Mouse (Mus musculus) stomach, embryonic 14.5 days (tissue): ENCODE results near the gene Klhl24. TPM values are rescaled to one million over a fixed set of nuclear protein-coding genes. Genes with fewer than 3 reads are reported as not detected.

Experiments
- ATAC-seq: fragments of 200-750 bp; cut with Nextera tagmentation; 2 replicates; pipeline ENCODE4 v1.8.0; 2017; ENCODE audit warnings: low read depth, moderate TSS enrichment; ENCODE audit not compliant: insufficient number of reproducible peaks, insufficient read depth, low FRiP score
- H3K27ac ChIP-seq: fragments of 300-500 bp; sonication (generic); 2 replicates; pipeline ENCODE4 v1.5.1; 2014; ENCODE audit warnings: mild to moderate bottlenecking, low read length, moderate library complexity, mixed read lengths
- H3K27me3 ChIP-seq: fragments of 300-500 bp; sonication (generic); 2 replicates; pipeline ENCODE4 v1.6.1; 2014; ENCODE audit warnings: low read length, control low read depth, mixed read lengths; ENCODE audit not compliant: control insufficient read depth, insufficient read depth
- H3K36me3 ChIP-seq: fragments of 300-500 bp; sonication (generic); 2 replicates; pipeline ENCODE4 v1.6.1; 2014; ENCODE audit warnings: mild to moderate bottlenecking, control low read depth, low read length, moderate library complexity, mixed read lengths; ENCODE audit not compliant: control insufficient read depth, insufficient read depth
- H3K4me1 ChIP-seq: fragments of 300-500 bp; sonication (generic); 2 replicates; pipeline ENCODE4 v1.6.1; 2014; ENCODE audit warnings: low read length, control low read depth, mixed read lengths; ENCODE audit not compliant: control insufficient read depth, insufficient read depth
- H3K4me2 ChIP-seq: fragments of 300-500 bp; sonication (generic); replicated peaks from 2 replicates; pipeline ENCODE4 v1.6.1; 2014; ENCODE audit warnings: low read depth, low read length, control low read depth
- H3K4me3 ChIP-seq: fragments of 300-500 bp; sonication (generic); 2 replicates; pipeline ENCODE4 v1.5.1; 2014; ENCODE audit warnings: low read depth, low read length, control low read depth
- H3K9ac ChIP-seq: fragments of 300-500 bp; sonication (generic); replicated peaks from 2 replicates; pipeline ENCODE4 v1.6.1; 2014; ENCODE audit warnings: low read depth, mild to moderate bottlenecking, control low read depth, low read length, moderate library complexity, mixed read lengths
- H3K9me3 ChIP-seq: fragments of 300-500 bp; sonication (generic); 2 replicates; pipeline ENCODE4 v1.6.1; 2016; ENCODE audit warnings: low read depth, low read length, control low read depth; ENCODE audit not compliant: control insufficient read depth
- whole genome bisulfite sequencing: fragments of 180-500 bp; shearing (Covaris S2); extraction: QIAGEN DNeasy Blood & Tissue Kit; methylation state at CpG from one replicate; pipeline ENCODE4 v1.1.7; 2014; 5-methylcytosine and 5-hydroxymethylcytosine counted together
- polyA plus RNA-seq: library from polyadenylated mRNA; unstranded; fragments of >200 nt; fragmentation: Nextera tagmentation; extraction: Ambion mirVana; gene quantifications from 2 replicates; pipeline ENCODE4 v1.2.1, GENCODE M21; 2014

Klhl24 gene
- polyA plus RNA-seq, 1 experiment from 2014 or later = 32.6 TPM

DNA sequence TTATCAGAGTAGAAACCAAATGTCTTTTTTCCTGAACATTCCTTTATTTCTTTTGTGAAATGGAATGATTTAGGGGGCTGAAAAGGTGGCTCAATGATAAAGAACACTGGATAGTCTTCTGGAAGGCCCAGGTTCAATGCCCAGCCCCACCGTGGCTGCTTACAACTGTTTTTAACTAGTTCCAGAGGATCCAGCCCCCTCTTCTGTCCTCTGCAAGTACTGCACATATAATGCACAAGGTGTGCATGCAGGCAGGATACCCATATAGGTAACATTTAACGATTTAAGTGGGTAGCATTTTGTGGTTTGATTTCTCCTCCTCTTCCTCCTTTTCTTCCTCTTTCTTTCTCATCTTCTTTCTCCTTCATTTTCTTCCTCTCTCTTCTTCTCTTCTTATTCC, 62.8 kb downstream of the Klhl24 start:
- no peak for ATAC-seq
- Histone ChIP-seq H3K27me3 (no peaks in the 10 kb centered on the region), H3K4me2 (no peak overlapping the region), H3K9me3 (no peaks in the 10 kb centered on the region), H3K27ac (no peak overlapping the region), H3K36me3 (peaks cover 78% of the 10 kb centered on the region), H3K4me1 (no peaks in the 10 kb centered on the region), H3K9ac (no peak overlapping the region), H3K4me3 (no peak overlapping the region)
- WGBS = 82% methylated on average over 2 of the region's 2 CpGs

DNA sequence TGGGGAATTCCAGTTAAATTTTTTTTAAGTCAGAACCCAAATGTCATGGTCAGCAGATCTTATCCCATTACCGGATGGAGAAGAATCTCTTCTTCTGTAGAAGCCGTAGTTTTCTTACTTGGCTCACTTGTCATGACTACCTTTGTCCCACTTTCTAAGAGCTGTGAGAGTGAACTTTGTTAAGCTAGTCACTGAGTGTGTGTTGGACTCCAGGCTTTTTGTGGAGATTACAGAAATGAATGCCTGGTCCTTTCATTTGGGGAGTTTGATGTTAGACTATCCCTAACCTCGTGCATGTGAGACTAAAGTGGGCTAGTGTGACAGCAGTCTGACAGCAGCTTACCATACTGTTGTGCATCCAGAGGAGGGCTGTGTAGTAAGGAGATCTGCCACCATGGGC, 71.7 kb downstream of the Klhl24 start:
- Histone ChIP-seq H3K4me2 (no peak overlapping the region), H3K27me3 (no peaks in the 10 kb centered on the region), H3K4me1 (no peaks in the 10 kb centered on the region), H3K9ac (no peak overlapping the region), H3K27ac (no peak overlapping the region), H3K36me3 (peaks cover 71% of the 10 kb centered on the region), H3K4me3 (no peak overlapping the region), H3K9me3 (no peaks in the 10 kb centered on the region)
- 90% methylated on average over 3 of the region's 3 CpGs for WGBS
- no peak for ATAC-seq

DNA sequence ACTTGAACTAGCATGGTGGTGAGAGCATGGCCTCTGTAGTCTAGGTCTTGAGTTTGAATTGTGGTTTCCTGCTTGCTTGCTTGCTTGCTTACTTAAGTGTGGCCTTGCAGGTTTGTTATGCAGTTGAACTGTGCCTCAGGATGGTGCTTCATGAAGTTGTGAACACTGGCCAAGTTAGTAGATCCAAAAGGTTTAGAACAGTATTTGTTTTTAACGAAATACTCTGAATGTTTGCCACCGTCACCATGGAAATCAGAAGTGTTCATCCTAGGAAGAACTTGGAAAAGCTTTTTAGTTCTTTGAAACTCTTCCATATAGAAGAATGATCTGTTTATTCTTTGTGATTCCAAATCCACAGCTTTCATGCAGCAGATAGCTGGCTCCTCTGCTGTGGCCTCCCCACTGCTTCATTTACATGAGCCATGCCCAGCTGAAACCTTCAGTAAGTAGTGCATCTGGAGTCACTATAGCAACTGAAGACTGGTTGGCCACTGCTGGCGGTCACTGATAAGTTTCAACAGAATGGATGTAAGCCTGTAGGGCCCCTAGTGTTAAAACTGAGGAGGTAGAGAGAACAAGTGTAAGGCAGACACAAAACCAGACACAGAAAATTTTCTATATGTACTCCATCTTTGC, 72.2 kb downstream of the Klhl24 start:
- no peaks in the 10 kb centered on the region for H3K4me1 ChIP-seq
- peaks cover 72% of the 10 kb centered on the region for H3K36me3 ChIP-seq
- ATAC-seq = peak; percentile 61; the same call in 1 of the 2 replicates
- H3K4me2 ChIP-seq = no peak overlapping the region
- H3K27ac ChIP-seq = no peak overlapping the region
- H3K4me3 ChIP-seq = no peak overlapping the region
- no peak overlapping the region for H3K9ac ChIP-seq
- no peaks in the 10 kb centered on the region for H3K9me3 ChIP-seq
- WGBS = 70% methylated on average over 3 of the region's 3 CpGs
- H3K27me3 ChIP-seq = no peaks in the 10 kb centered on the region

Other genes starting within 250 kb of the Klhl24 start
- gene Klhl6, start 114.5 kb upstream of the Klhl24 start, polyA plus RNA-seq = 7.5 and 7.7 TPM in 2 replicates
- gene Yeats2, start 43.5 kb downstream of the Klhl24 start, polyA plus RNA-seq = 44.1 and 45.3 TPM in 2 replicates
- gene Map6d1, start 143.8 kb downstream of the Klhl24 start, polyA plus RNA-seq = 0.69 and 1.3 TPM in 2 replicates
- gene Parl, start 204.8 kb downstream of the Klhl24 start, polyA plus RNA-seq = 76.3 and 83.4 TPM in 2 replicates
- not detected in 2 replicates for gene Cyp2ab1, start 227.9 kb downstream of the Klhl24 start, polyA plus RNA-seq